In genomic region chr7:110914531-110914930, GRCm38 (mm10) we compare ENCODE assay signal across 17 mouse cellular contexts. TPM values are rescaled to one million over a fixed set of nuclear protein-coding genes. Genes with fewer than 3 reads are reported as not detected.
DNase-seq lines count a peak whose midpoint lies in the region; ATAC-seq lines count a peak whose summit lies in the region.
"Had no signal": no experiment of that assay in that cellular context is flagged by ENCODE, and none has a peak within 500 bp of the region (broad histone marks: within the 10 kb centered on the region; RNA-seq: fewer than 3 reads in every experiment).

No protein-coding gene starts in this region.

- peak; percentile 85 for ATAC-seq in erythroid progenitor cell, adult 5-6 weeks (replicated peaks; ENCODE audit: low FRiP score, poor library complexity, severe bottlenecking)
- ATAC-seq in liver, embryonic 15.5 days (ENCODE audit: insufficient read depth) = peak; percentile 97
- ATAC-seq: CD4-positive, CD25-positive, alpha-beta regulatory T cell, adult 4 months had no signal

- H3K9me3 ChIP-seq in liver, embryonic 15.5 days (replicated peaks) = no peaks in the 10 kb centered on the region
- H3K9me3 ChIP-seq in forebrain, embryonic 10.5 days = no peaks in the 10 kb centered on the region
- H3K9me3 ChIP-seq: hindbrain, embryonic 15.5 days; limb, embryonic 13.5 days; midbrain, embryonic 12.5 days had no signal

- H3K4me2 ChIP-seq in liver, embryonic 15.5 days = peak overlapping the region; percentile 58
- H3K4me2 ChIP-seq: hindbrain, embryonic 15.5 days; limb, embryonic 13.5 days; midbrain, embryonic 12.5 days had no signal

- H3K27me3 ChIP-seq in liver, embryonic 15.5 days = no peaks in the 10 kb centered on the region
- no peaks in the 10 kb centered on the region for H3K27me3 ChIP-seq in forebrain, embryonic 10.5 days (ENCODE audit: poor library complexity, severe bottlenecking)
- H3K27me3 ChIP-seq: hindbrain, embryonic 15.5 days; limb, embryonic 13.5 days; midbrain, embryonic 12.5 days had no signal

- H3K4me3 ChIP-seq in liver, embryonic 15.5 days (replicated peaks) = 0 out of 2 replicates have a peak overlapping the region, but pooled peaks have one; percentile 1
- H3K4me3 ChIP-seq in forebrain, embryonic 10.5 days = no peak overlapping the region
- H3K4me3 ChIP-seq: hindbrain, embryonic 15.5 days; limb, embryonic 13.5 days; midbrain, embryonic 12.5 days had no signal

- H3K9ac ChIP-seq in liver, embryonic 15.5 days = no peak overlapping the region
- H3K9ac ChIP-seq: hindbrain, embryonic 15.5 days; limb, embryonic 13.5 days; midbrain, embryonic 12.5 days had no signal

- peak; percentile 20 to 28 for DNase-seq in spleen, postnatal 36 days (ENCODE audit: low spot score in 2 of 2)
- no peak for DNase-seq in spleen, adult 12 weeks (ENCODE audit: low spot score)
- peak; percentile 27 for DNase-seq in yolk sac, embryonic 10.5 days (ENCODE audit: low spot score)
- no peak for DNase-seq in forebrain, embryonic 10.5 days (ENCODE audit: extremely low spot score, low spot score)
- DNase-seq in kidney, postnatal 10 days = no peak
- no peak for DNase-seq in cerebellum, postnatal 25 days
- DNase-seq: adrenal gland, postnatal 25 days; cerebellum, adult 11 months; embryo, embryonic 11 days; right cerebral cortex, postnatal 4 days had no signal

- H3K36me3 ChIP-seq in liver, embryonic 15.5 days (replicated peaks) = no peaks in the 10 kb centered on the region
- H3K36me3 ChIP-seq in forebrain, embryonic 10.5 days (replicated peaks) = no peaks in the 10 kb centered on the region
- H3K36me3 ChIP-seq: hindbrain, embryonic 15.5 days; limb, embryonic 13.5 days; midbrain, embryonic 12.5 days had no signal

- H3K27ac ChIP-seq in liver, embryonic 15.5 days (replicated peaks) = peak overlapping the region; percentile 76
- H3K27ac ChIP-seq in forebrain, embryonic 10.5 days = no peak overlapping the region
- H3K27ac ChIP-seq: hindbrain, embryonic 15.5 days; kidney, postnatal 0 days; limb, embryonic 13.5 days; midbrain, embryonic 12.5 days had no signal

- H3K4me1 ChIP-seq in liver, embryonic 15.5 days (replicated peaks) = peaks cover 55% of the 10 kb centered on the region
- H3K4me1 ChIP-seq in forebrain, embryonic 10.5 days = no peaks in the 10 kb centered on the region
- H3K4me1 ChIP-seq: hindbrain, embryonic 15.5 days; limb, embryonic 13.5 days; midbrain, embryonic 12.5 days had no signal

- WGBS in liver, embryonic 15.5 days (ENCODE audit: insufficient replicate concordance) = 12% methylated on average over 3 of the region's 3 CpGs
- 89% methylated on average over 3 of the region's 3 CpGs for WGBS in forebrain, embryonic 10.5 days

RNA-seq across cellular contexts. Expression of gene Lyve1, which starts 51.5 kb away (rescaled TPM):
- not detected in 2 replicates for total RNA-seq in erythroid progenitor cell, adult 5-6 weeks (2015; ENCODE audit: low replicate concordance)
- total RNA-seq in erythroid progenitor cell, adult 5-6 weeks (2017; ENCODE audit: low replicate concordance) = not detected in 2 replicates
- 23.8 and 24.1 TPM in 2 replicates for polyA plus RNA-seq in liver, embryonic 15.5 days (2015; fragmentation: Nextera tagmentation; extraction: Ambion mirVana)
- polyA plus RNA-seq in forebrain, embryonic 10.5 days (2016; fragmentation: Nextera tagmentation; extraction: Ambion mirVana) = 0.20 and 0.51 TPM in 2 replicates
- polyA plus RNA-seq: CD4-positive, CD25-positive, alpha-beta regulatory T cell, adult 4 months had no signal

Comparison
In these comparisons a context has a peak if more than half of its experiments do, and no peak if none do; other contexts are left out.
1. DNase-seq: peak in spleen, postnatal 36 days (2 of 2) and yolk sac, embryonic 10.5 days (single experiment); none in spleen, adult 12 weeks (single experiment), forebrain, embryonic 10.5 days (single experiment), kidney, postnatal 10 days (single experiment) and cerebellum, postnatal 25 days (0 of 2).
2. RNA of gene Lyve1, which starts 51.5 kb away (polyA plus RNA-seq): 23.8 to 24.1 TPM in liver, embryonic 15.5 days; 0.20 to 0.51 TPM in forebrain, embryonic 10.5 days; every median in the first group is over 10 times any median in the second.